11 mouse cellular contexts compared by ENCODE assay signal in genomic region chr14:30907814-30908265, GRCm38 (mm10). TPM values are rescaled to one million over a fixed set of nuclear protein-coding genes. Genes with fewer than 3 reads are reported as not detected.
DNase-seq lines count a peak whose midpoint lies in the region; ATAC-seq and TF ChIP-seq lines count a peak whose summit lies in the region.
"Had no signal": no experiment of that assay in that cellular context is flagged by ENCODE, and none has a peak within 500 bp of the region (broad histone marks: within the 10 kb centered on the region; RNA-seq: fewer than 3 reads in every experiment).

No protein-coding gene starts in this region.

- DNase-seq in layer of hippocampus, adult 11-12 months (ENCODE audit: low spot score), result peak; percentile 21
- no peak for DNase-seq in layer of hippocampus, postnatal 25 days (ENCODE audit: extremely low spot score in 1 of 2, low spot score in 1 of 2)
- peak; percentile 56 for DNase-seq in lung, adult 2 months
- DNase-seq in splenic B cell, adult 2 months (ENCODE audit: low read depth, low spot score), result peak; percentile 54
- DNase-seq in ovary, postnatal 10 days (ENCODE audit: low spot score), result no peak
- no peak for DNase-seq in c-Kit-positive CD71-positive TER-119-positive erythroid progenitor cells, embryonic 14.5 days (ENCODE audit: low spot score)
- no peak for DNase-seq in cerebellum, adult 9-10 months
- DNase-seq: cerebellum, adult 11-12 months had no signal

- H3K4me1 ChIP-seq in lung, adult 2 months (ENCODE audit: control insufficient read depth, insufficient read depth, low read length), result peaks cover 3% of the 10 kb centered on the region; the same call in 1 of the 2 replicates

- TF ChIP-seq POLR2A in lung, adult 2 months (IDR thresholded peaks at IDR 0.05; ENCODE audit: borderline replicate concordance, extremely low read depth, low read depth, low read length), result no peak

- WGBS in lung, adult 2 months, result 26% methylated on average over 3 of the region's 3 CpGs

- no peaks in the 10 kb centered on the region for H3K27me3 ChIP-seq in splenic B cell, adult 2 months (ENCODE audit: control insufficient read depth, insufficient read depth, low read length, poor library complexity, severe bottlenecking)

- no peaks in the 10 kb centered on the region for H3K36me3 ChIP-seq in splenic B cell, adult 2 months (ENCODE audit: control insufficient read depth, insufficient read depth, low read length, poor library complexity, severe bottlenecking)

- ATAC-seq in common myeloid progenitor, adult 5-6 weeks (replicated peaks; ENCODE audit: low read depth, poor library complexity, severe bottlenecking), result peak; percentile 82

- H3K4me3 ChIP-seq in lung, adult 2 months (replicated peaks; ENCODE audit: extremely low read depth, low read depth, low read length), result no peak overlapping the region
- H3K4me3 ChIP-seq: left cerebral cortex, adult 2 months had no signal

- TF ChIP-seq CTCF in lung, adult 2 months (IDR thresholded peaks at IDR 0.05; ENCODE audit: insufficient read depth, low read length), result no peak

RNA-seq across cellular contexts. Expression of gene Itih3, which starts 15.7 kb away (rescaled TPM):
- 10 to 100 TPM; 25.4 to 25.7 TPM for total RNA-seq in layer of hippocampus, postnatal 25 days (2021)
- total RNA-seq in common myeloid progenitor, adult 5-6 weeks (2017), result not detected in 2 replicates
- 0.87 and 1.1 TPM in 2 replicates for polyA plus RNA-seq in lung, adult 2 months (2012; rRNA removed)

RNA-seq across cellular contexts. Expression of gene Itih4, which starts 21.6 kb away (rescaled TPM):
- not detected for total RNA-seq in layer of hippocampus, postnatal 25 days (2021)
- total RNA-seq in common myeloid progenitor, adult 5-6 weeks (2017), result not detected in 2 replicates
- polyA plus RNA-seq in lung, adult 2 months (2012; rRNA removed), result 37.7 and 43.4 TPM in 2 replicates

RNA-seq across cellular contexts. Expression of gene Mustn1, which starts 28.8 kb away (rescaled TPM):
- 1 to 10 TPM; 1.3 TPM for total RNA-seq in layer of hippocampus, postnatal 25 days (2021)
- total RNA-seq in common myeloid progenitor, adult 5-6 weeks (2017), result 0.78 TPM in 1 of 2 replicates, not detected in the other
- polyA plus RNA-seq in lung, adult 2 months (2012; rRNA removed), result 44.8 and 50.3 TPM in 2 replicates

RNA-seq across cellular contexts. Expression of gene Itih1, which starts 35.2 kb away (rescaled TPM):
- total RNA-seq in layer of hippocampus, postnatal 25 days (2021), result not detected
- total RNA-seq in common myeloid progenitor, adult 5-6 weeks (2017), result not detected in 2 replicates
- polyA plus RNA-seq in lung, adult 2 months (2012; rRNA removed), result 1.1 and 1.4 TPM in 2 replicates
- total RNA-seq: left cerebral cortex, adult 2 months had no signal
- polyA plus RNA-seq: intestine, embryonic 14.5 days had no signal

RNA-seq across cellular contexts. Expression of gene Nek4, which starts 43.3 kb away (rescaled TPM):
- total RNA-seq in layer of hippocampus, postnatal 25 days (2021), result 10 to 100 TPM; 16.9 to 17.0 TPM
- 14.2 and 18.1 TPM in 2 replicates for total RNA-seq in common myeloid progenitor, adult 5-6 weeks (2017)
- 3.6 and 3.8 TPM in 2 replicates for polyA plus RNA-seq in lung, adult 2 months (2012; rRNA removed)

Comparison
In these comparisons a context has a peak if more than half of its experiments do, and no peak if none do; other contexts are left out.
1. DNase-seq: peak in layer of hippocampus, adult 11-12 months (single experiment), lung, adult 2 months (single experiment) and splenic B cell, adult 2 months (single experiment); none in layer of hippocampus, postnatal 25 days (0 of 2), ovary, postnatal 10 days (single experiment), c-Kit-positive CD71-positive TER-119-positive erythroid progenitor cells, embryonic 14.5 days (single experiment) and cerebellum, adult 9-10 months (single experiment).
2. RNA of gene Itih3, which starts 15.7 kb away (total RNA-seq): 25.4 to 25.7 TPM in layer of hippocampus, postnatal 25 days; not detected in common myeloid progenitor, adult 5-6 weeks; every median in the first group is over 10 times any median in the second.